Mouse (Mus musculus): ENCODE measurements around the gene Olfr1058.

DNA sequence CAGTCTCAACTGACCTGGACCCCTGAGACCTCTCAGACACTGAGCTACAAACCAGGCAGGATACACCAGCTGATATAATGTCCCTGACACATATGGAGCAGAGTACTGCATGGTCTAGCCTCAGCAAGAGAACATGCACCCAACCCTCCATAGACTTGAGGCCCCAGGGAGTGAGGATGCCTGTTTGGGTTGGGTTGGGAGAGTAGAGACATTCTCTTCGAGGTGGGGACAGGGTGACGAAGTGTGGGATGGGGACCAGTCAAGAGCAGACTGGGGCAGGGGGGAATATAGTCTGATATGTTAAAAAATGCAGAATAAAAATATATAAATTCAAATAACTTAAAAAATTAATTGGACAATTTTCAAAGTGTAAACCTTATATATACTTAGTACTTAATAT lies 6.8 kb upstream of the Olfr1058 start:
- TF ChIP-seq CTCF (IDR thresholded peaks at IDR 0.05; ENCODE audit: low read depth, low read length) (no peak), POLR2A (IDR thresholded peaks at IDR 0.05; ENCODE audit: borderline replicate concordance, low read depth, low read length) (no peak)
